Mouse (Mus musculus): ENCODE measurements at regions not wholly inside any gene's neighbourhood (a gene's known extent, or its start where the extent isn't known, plus 50 kb on each side); places are given as distances from the start of the nearest gene placed in this dataset.

- H3K27ac ChIP-seq (ENCODE audit: control insufficient read depth, insufficient read depth, low read depth, low read length, poor library complexity): no peak overlapping the region
- no peak overlapping the region for H3K4me3 ChIP-seq (replicated peaks; ENCODE audit: control insufficient read depth, low read depth, low read length)
- no peaks in the 10 kb centered on the region for H3K4me1 ChIP-seq (ENCODE audit: control insufficient read depth, insufficient read depth, low read length)
- 79% methylated on average over 4 of the region's 4 CpGs for WGBS
- no peak for TF ChIP-seq CTCF (IDR thresholded peaks at IDR 0.05; ENCODE audit: control insufficient read depth, insufficient read depth, low read length)
- no peak for TF ChIP-seq POLR2A (IDR thresholded peaks at IDR 0.05; ENCODE audit: borderline replicate concordance, control insufficient read depth, low read depth, low read length)
Observed at GRCm38 (mm10) chr5:77620402-77620801, 212.6 kb upstream of the Igfbp7 start.

- WGBS: 80% methylated on average over 6 of the region's 6 CpGs
- Histone ChIP-seq H3K4me3 (replicated peaks; ENCODE audit: control insufficient read depth, low read depth, low read length) (no peak overlapping the region), H3K27ac (ENCODE audit: control insufficient read depth, insufficient read depth, low read depth, low read length, poor library complexity) (no peak overlapping the region), H3K4me1 (ENCODE audit: control insufficient read depth, insufficient read depth, low read length) (no peaks in the 10 kb centered on the region)
- TF ChIP-seq POLR2A (IDR thresholded peaks at IDR 0.05; ENCODE audit: borderline replicate concordance, control insufficient read depth, low read depth, low read length) (no peak), CTCF (IDR thresholded peaks at IDR 0.05; ENCODE audit: control insufficient read depth, insufficient read depth, low read length) (no peak)
Observed at GRCm38 (mm10) chr5:77610496-77610895, 202.7 kb upstream of the Igfbp7 start.

- WGBS: 74% methylated on average over 4 of the region's 4 CpGs
- TF ChIP-seq CTCF (IDR thresholded peaks at IDR 0.05; ENCODE audit: control insufficient read depth, insufficient read depth, low read length) (no peak), POLR2A (IDR thresholded peaks at IDR 0.05; ENCODE audit: borderline replicate concordance, control insufficient read depth, low read depth, low read length) (no peak)
- Histone ChIP-seq H3K4me1 (ENCODE audit: control insufficient read depth, insufficient read depth, low read length) (no peaks in the 10 kb centered on the region), H3K27ac (ENCODE audit: control insufficient read depth, insufficient read depth, low read depth, low read length, poor library complexity) (no peak overlapping the region), H3K4me3 (replicated peaks; ENCODE audit: control insufficient read depth, low read depth, low read length) (no peak overlapping the region)
Observed at GRCm38 (mm10) chr5:77594719-77595118, 186.9 kb upstream of the Igfbp7 start.

- TF ChIP-seq CTCF (IDR thresholded peaks at IDR 0.05; ENCODE audit: control insufficient read depth, insufficient read depth, low read length): no peak
- TF ChIP-seq POLR2A (IDR thresholded peaks at IDR 0.05; ENCODE audit: borderline replicate concordance, control insufficient read depth, low read depth, low read length): no peak
- WGBS: 79% methylated on average over 3 of the region's 3 CpGs
- Histone ChIP-seq H3K4me1 (ENCODE audit: control insufficient read depth, insufficient read depth, low read length) (no peaks in the 10 kb centered on the region), H3K4me3 (replicated peaks; ENCODE audit: control insufficient read depth, low read depth, low read length) (no peak overlapping the region), H3K27ac (ENCODE audit: control insufficient read depth, insufficient read depth, low read depth, low read length, poor library complexity) (no peak overlapping the region)
Observed at GRCm38 (mm10) chr5:77589252-77589651, 181.4 kb upstream of the Igfbp7 start.

GRCm38 (mm10) chr5:77581702-77582101 lies 173.9 kb upstream of the Igfbp7 start:
- no peak overlapping the region for H3K27ac ChIP-seq (ENCODE audit: control insufficient read depth, insufficient read depth, low read depth, low read length, poor library complexity)
- TF ChIP-seq CTCF (IDR thresholded peaks at IDR 0.05; ENCODE audit: control insufficient read depth, insufficient read depth, low read length) (no peak), POLR2A (IDR thresholded peaks at IDR 0.05; ENCODE audit: borderline replicate concordance, control insufficient read depth, low read depth, low read length) (no peak)
- no peaks in the 10 kb centered on the region for H3K4me1 ChIP-seq (ENCODE audit: control insufficient read depth, insufficient read depth, low read length)
- 63% methylated on average over 6 of the region's 6 CpGs for WGBS
- H3K4me3 ChIP-seq (replicated peaks; ENCODE audit: control insufficient read depth, low read depth, low read length): no peak overlapping the region

- WGBS: 62% methylated on average over 6 of the region's 6 CpGs
- TF ChIP-seq POLR2A (IDR thresholded peaks at IDR 0.05; ENCODE audit: borderline replicate concordance, control insufficient read depth, low read depth, low read length) (no peak), CTCF (IDR thresholded peaks at IDR 0.05; ENCODE audit: control insufficient read depth, insufficient read depth, low read length) (no peak)
Observed at GRCm38 (mm10) chr5:77581106-77581638, 173.3 kb upstream of the Igfbp7 start.

GRCm38 (mm10) chr5:77579826-77580745 lies 172.2 kb upstream of the Igfbp7 start:
- Histone ChIP-seq H3K4me3 (replicated peaks; ENCODE audit: control insufficient read depth, low read depth, low read length) (no peak overlapping the region), H3K27ac (ENCODE audit: control insufficient read depth, insufficient read depth, low read depth, low read length, poor library complexity) (no peak overlapping the region), H3K4me1 (ENCODE audit: control insufficient read depth, insufficient read depth, low read length) (no peaks in the 10 kb centered on the region)
- WGBS: 66% methylated on average over 20 of the region's 20 CpGs
- TF ChIP-seq POLR2A (IDR thresholded peaks at IDR 0.05; ENCODE audit: borderline replicate concordance, control insufficient read depth, low read depth, low read length) (no peak), CTCF (IDR thresholded peaks at IDR 0.05; ENCODE audit: control insufficient read depth, insufficient read depth, low read length) (no peak)

More at GRCm38 (mm10) chr5:77581106-77581638, 173.3 kb upstream of the Igfbp7 start:
- no peak overlapping the region for H3K27ac ChIP-seq (ENCODE audit: control insufficient read depth, insufficient read depth, low read depth, low read length, poor library complexity)
- no peaks in the 10 kb centered on the region for H3K4me1 ChIP-seq (ENCODE audit: control insufficient read depth, insufficient read depth, low read length)
- H3K4me3 ChIP-seq (replicated peaks; ENCODE audit: control insufficient read depth, low read depth, low read length): no peak overlapping the region

GRCm38 (mm10) chr5:77576881-77577280 lies 169.0 kb upstream of the Igfbp7 start:
- H3K27ac ChIP-seq (ENCODE audit: control insufficient read depth, insufficient read depth, low read depth, low read length, poor library complexity): no peak overlapping the region
- H3K4me1 ChIP-seq (ENCODE audit: control insufficient read depth, insufficient read depth, low read length): no peaks in the 10 kb centered on the region
- no peak overlapping the region for H3K4me3 ChIP-seq (replicated peaks; ENCODE audit: control insufficient read depth, low read depth, low read length)
- 78% methylated on average over 5 of the region's 5 CpGs for WGBS
- TF ChIP-seq CTCF (IDR thresholded peaks at IDR 0.05; ENCODE audit: control insufficient read depth, insufficient read depth, low read length) (no peak), POLR2A (IDR thresholded peaks at IDR 0.05; ENCODE audit: borderline replicate concordance, control insufficient read depth, low read depth, low read length) (no peak)

All from bone marrow, adult 2 months (tissue).